Mouse (Mus musculus) frontal cortex, postnatal 36 days (tissue): Measurements from ENCODE around the gene Wscd2.
"Not testable (repeated sequence)": the region's sequence is repeated elsewhere in the genome, so short reads cannot be mapped to it uniquely, and the experiment has no call there.

ENCODE experiments used
- DNase-seq, 2 experiments: peaks; one replicate each; pipeline ENCODE4 v3.0.0; 2022; ENCODE audit warnings: low spot score in 2 of 2

The Wscd2 gene

DNA sequence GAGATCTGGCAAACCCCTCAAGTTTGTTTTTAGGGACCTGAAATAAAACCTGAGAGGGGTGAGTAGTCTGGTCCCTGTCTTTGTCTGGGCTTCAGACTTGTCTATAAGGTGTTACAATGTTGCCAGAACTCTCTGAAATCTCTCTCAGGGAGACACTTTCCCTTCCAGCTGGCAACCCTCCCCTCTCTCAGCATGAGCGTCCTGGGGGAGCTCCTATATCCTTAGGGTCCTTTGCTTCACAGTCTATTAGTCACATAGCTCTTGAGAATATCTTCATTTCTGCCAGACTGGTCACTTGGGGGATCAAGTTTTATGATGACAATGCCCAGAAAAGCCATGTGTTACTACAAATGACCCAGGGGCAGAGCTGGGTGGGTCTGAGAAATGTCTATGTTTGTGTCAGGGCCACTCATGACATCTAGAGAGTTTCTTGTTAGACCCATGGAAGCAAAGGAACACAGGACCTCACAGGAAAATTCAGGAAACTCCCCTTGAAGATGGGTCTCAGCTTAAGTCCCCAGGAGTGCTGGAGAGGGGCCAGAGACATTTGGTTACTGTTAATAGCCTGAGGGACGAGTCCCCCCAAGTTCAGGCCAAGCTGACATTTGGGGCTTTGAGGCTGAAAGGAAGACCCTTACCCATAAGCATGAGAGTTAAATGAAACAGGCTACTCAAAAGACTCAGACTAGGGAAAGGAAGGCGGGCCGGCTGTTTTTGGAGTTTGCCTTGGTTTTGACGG lies 93.5 kb downstream of the Wscd2 start:
- DNase-seq: no peak

DNA sequence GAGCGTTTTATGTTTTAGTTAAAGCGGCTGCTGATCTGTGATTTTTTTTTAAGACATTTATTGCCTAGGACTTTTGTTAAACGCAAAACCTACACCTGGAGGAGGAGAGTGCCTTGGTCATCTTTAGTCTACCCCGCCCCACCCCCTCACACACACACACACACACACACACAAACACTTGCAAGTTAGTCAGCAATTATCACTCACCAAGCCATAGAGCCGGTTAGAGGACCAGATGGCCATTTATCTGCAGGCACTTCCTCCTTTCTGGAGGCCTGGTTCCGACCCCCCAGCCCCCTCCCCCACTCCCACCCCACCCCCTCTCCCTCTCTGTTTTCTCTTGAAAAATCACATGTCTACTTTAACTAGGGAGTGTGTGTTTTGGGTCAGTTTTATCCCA lies 94.3 kb downstream of the Wscd2 start:
- no peak for DNase-seq

DNA sequence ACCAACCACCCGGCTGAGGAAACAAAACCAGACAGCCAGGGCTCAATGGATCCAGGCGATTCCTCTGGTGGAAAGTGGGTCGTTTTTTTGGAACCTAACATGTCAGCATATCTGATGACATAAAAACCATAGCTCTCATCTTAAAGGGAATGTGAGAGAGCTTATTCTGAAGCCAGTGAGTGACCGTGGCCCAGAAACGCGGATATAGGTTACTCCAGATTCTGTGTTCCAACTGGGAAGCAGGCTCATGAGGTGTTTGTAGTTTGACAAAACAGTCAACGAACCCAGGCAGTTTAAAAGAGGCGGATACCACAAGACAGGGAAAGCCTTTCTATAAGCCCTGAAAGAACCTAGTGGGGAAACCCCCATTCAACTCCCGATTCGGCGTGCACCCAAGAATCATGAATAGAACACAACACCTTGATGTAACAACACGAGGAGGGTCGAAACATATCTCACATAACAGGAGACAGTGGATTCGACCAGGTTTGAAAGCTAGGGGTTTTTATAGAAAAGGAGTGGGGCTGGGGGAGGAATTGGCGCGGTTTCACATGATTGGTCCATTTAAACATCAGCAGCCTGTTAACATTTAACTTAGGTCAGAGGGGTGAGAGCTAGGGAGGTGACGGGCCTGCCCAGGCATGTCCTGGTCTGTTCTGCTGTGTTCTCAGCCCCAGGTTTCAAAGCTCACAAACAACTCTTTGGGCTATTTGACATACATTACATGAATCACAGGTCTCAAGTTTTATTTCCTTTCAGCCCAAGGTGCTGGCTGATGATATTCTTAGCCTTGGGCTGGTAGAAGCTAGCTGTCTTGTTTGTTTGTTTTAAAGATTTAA lies 95.7 kb downstream of the Wscd2 start:
- DNase-seq: not testable (repeated sequence)

DNA sequence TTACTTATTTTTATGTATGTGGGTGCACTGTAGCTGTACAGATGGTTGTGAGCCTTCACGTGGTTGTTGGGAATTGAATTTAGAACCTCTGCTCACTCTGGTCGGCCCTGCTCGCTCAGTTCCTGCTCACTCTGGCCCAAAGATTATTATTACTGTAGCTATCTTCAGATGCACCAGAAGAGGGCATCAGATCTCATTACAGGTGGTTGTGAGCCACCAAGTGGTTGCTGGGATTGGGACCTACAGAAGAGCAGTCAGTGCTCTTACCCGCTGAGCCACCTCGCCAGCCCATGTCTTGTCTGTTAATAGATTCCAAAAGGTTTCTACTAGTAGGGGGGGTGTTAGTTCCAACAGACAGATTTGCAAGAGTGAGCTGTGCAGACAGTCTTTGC lies 96.3 kb downstream of the Wscd2 start:
- DNase-seq: not testable (repeated sequence)

DNA sequence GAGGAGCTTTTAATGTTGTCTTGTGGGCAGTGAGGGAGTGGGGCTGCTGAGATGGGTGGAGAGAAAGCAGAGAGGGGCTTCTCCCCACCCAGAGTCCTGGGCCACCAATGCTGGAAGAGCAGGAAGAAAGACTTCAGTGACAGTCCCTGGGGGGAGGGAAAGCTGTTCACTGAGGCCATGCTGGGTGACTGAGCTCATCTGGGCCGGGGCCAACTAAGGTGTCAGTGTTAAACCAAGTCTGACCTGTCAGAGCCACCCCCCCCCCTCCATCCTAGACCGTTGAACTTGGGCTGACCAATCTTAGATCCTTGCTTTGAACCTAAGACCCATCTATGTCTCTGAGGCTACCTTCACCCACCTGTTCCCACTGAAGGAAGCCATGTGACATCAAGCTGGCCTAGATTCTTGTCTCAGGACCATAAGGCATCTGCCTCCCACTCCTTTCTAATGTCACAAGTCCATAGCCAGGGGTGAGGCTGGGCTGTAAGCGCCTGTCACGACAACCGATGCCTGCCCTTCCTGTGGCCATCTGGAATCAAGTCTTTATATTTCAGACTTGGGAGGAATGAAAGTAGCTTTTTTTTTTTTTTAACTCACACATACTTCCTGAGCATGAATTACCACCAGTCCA lies 100.0 kb downstream of the Wscd2 start:
- DNase-seq: no peak

DNA sequence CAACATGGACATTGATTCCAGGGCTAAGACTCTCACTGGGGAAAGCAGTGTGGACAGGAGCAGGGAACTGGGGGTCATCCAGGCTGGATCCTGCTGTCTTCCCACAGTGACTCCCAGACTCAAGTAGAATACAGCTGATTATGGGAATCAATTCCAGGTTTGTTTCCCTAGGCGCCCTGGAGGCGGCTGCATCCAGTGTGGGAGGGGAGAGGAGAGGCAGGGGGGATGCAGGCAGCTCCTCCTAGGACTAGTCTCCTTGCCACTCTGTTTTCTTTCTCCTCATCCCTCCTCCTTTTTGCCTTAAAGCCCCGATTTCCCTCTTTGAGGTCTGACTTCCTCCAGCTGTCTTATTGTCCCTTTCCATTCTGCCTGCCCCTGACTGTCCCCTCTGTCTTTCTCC lies 101.0 kb downstream of the Wscd2 start:
- DNase-seq: no peak

DNA sequence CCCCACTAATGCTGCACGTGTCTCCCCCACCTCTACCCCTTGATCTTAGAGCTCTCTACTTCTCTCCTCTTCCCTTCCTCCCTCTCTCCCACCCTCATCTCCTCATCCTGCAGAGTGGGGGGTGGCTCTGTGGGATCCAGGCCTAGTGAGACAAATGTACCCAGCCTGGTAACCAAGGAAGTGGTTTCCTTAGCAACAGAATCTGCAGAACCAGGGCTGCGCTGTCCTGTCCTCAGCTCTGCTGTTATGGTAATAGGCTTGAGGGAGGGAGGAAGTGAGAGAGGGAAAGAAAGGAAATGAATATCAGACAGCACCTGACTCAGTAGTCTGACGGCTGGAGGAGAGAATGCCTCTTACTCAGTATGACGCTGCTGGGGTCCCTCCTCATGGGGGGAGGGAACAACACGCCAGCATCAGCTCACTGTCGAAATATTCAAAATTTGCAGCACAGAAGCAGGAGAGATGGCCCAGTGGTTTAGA lies 101.7 kb downstream of the Wscd2 start:
- peak; percentile 85 to 87 for DNase-seq

DNA sequence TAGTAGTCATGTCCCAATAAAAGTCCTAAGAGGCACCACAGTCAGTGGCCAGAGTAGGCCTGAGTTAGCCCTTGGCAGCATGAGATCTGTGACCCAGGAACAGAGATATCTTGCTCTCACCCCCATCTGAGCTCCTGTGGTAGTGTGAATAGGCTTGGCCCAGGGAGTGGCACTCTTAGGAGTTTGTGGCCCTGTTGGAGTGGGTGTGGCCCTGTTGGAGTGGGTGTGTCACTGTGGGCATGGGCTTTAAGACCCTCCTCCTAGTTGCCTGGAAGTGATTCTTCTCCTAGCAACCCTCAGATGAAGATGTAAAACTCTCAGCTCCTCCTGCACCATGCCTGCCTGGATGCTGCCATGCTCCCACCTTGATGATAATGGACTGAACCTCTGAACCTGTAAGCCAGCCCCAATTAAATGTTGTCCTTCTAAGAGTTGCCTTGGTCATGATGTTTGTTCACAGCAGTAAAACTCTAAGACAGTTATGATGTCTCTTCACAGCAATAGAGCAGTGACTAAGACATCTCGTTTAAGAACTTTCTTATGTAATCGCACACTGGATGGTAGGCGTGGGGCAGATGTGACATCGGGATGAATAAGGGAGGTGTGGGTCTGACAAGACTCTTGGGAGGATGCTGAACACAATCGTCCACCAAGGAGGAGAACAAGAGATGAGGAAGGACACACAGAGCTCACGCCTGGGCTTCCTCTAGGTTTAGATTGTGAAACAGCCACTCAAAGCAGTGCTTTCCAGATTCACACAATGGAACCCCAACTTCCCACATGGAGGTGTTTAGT lies 104.0 kb downstream of the Wscd2 start:
- DNase-seq: peak in 1 of 2 experiments; percentile 81

DNA sequence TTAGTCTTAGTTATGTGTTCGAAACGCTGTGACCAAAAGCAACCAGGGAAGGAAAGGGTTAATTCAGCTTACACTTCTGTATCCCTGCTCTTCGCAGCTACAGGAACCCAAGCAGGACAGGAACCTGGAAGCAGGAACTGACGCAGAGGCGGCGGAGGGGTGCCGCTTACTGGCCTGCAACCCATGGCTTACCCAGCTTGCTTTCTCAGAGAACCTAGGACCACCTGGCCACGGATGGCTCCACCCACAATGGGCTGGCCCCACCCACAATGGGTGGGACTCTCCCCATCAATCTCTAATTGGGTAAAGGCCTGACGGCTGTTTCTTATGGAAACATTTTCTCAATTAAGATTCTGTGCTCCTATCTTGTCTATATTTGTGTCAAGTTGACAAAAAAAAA lies 106.1 kb downstream of the Wscd2 start:
- DNase-seq: no peak

DNA sequence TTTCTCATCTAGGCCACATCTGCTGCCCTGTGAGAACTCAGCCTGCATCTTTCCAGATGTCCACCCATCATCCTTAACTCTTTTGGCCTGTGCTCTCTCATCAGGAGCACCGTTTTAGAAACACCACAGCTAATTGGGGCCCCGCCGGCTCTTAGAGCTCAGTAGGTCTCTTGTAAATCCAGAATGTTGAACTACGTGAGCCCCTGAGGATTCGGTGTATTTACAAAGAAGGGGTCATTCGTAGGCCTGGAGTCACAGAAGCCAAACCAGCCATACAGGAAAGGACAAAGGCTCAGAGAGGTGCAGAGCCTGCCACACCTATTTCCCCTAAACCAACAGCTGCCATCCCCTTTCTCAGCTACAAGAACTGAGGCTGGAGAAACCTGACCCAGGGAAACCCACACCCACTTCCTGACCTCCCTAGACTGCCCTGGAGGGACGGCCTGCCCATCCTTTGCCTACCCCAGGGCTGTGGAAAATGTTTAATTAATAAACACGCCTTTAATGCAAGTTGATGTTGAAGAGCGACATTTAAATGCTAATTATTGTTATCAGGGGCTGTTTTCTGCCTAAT lies 106.7 kb downstream of the Wscd2 start:
- DNase-seq: no peak

DNA sequence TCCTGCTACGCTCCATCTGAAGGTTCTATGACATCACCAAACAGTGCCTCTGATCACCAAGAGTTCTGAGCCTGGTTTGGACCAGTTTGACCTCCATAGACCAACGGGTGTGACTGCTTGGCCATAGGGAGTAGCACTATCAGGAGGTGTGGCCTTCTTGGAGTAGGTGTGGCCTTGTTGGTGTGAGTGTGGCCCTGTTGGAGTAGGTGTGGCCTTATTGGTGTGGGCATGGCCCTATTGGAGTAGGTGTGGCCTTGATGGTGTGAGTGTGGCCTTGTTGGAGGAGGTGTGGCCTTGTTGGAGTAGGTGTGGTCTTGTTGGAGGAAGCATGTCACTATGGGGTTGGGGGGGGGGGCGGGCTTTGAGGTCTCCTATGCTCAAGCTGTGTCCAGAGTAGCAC lies 110.0 kb downstream of the Wscd2 start:
- DNase-seq: no peak

DNA sequence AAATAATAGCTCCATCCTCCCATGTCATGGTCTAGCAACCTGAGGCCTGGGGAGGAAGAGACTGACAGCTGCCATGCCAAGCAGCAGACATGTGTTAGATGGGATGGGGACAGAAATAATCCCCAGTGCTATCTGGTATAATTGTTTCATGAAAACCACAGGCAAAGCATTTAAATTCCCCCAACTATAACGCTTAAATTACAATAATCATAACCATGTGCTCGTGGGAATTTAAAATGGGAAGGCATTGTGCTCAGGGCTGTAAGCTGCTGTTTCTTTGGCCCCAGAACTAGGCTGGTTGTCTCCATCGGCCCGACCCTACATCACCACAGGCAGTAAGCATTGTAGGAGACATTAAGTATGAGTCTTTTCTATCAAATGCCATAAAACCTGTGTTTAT lies 110.7 kb downstream of the Wscd2 start:
- DNase-seq: no peak

DNA sequence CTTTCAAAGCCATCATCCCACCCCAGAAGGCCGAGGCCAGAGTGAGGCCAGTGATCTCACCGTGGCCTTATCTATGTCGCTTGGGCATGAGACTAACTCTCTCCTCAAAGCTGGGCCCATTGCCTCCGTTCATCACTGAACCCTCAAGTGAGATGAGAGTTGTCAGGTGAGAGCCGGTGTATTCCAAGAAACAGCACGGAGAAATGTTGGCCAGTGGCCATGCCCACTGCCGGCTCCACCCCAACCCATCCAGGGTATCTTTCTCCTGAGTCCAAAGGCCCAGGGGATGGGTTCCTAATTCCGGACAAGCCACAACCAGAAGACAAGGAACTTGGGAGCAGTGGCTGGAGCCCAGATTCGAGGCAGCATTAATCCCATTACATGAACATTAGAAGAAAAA lies 113.3 kb downstream of the Wscd2 start:
- no peak for DNase-seq

DNA sequence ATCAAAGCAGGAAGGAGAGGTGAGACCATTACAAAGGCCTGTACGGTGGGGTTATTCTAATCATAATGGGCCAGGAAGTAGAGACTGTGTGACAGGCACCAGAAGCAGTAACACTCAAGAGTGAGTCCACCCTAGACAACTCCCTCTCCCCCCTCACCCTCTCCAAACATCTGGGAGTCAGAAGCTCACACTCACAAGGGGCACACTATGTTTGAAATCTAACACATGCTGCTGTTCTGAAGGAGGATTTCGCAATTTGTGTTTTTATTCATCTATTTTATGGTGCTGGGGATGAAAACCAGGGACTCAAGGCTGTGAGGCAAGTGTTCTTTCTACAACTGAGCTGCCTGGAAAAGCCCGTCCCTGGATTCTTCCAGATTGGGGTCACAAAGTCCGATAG lies 114.6 kb downstream of the Wscd2 start:
- DNase-seq: no peak

DNA sequence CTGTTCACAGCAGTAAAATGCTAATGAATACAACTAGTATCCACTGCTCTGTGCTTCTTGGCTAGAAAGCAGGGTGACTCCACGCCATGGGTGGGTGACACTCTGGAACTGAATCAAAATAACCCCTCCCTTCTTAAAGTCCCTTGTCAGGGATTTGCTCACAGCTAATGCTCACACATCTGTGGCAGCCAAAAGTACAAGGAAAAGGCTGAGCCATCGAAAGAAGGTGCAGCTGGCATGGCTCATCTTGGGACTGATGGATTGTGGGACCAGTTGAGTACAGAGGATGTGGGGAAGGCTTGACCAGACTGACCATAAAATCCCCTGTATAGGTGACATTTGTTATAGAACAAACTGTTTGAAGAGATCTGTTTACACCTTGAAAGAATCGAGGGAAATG lies 116.0 kb downstream of the Wscd2 start:
- no peak for DNase-seq

DNA sequence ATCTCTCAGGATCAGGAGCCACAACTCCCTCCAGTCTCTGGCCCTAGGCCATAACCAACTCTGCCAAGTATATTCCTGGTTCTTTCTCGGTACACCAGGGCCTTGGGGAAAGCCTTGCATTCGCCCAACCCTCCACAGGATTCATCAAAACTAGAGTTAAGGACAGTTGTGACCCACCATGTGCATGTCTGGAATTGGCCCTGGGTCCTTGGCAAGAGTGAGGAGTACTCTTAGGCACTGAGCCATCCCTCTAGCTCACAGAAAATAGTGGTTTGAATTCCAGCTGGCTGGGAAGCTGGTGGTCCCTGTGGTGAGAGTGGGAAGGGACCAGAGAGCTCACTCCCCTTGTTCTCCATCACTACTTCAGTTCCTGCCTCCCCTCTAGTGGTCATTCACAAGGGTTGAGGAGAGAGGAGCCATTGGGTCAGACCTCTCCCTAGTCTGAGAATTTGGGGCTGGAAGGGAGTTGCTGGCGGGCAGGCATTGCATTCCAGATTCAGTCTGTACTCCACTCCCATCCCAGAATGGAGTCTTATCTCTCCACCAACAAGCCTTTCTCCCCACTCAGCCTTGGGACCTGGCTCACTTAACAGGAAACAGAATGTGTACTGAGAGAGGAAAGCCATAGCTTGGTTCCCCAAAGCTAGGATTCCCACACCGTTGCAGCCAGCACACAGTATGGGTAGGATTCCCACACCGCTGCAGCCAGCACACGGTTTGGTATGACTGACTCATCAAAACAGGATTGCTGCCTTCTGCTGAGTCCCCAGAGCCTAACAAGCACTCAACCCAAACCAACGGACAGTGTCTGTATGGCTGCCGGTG lies 117.0 kb downstream of the Wscd2 start:
- no peak for DNase-seq

DNA sequence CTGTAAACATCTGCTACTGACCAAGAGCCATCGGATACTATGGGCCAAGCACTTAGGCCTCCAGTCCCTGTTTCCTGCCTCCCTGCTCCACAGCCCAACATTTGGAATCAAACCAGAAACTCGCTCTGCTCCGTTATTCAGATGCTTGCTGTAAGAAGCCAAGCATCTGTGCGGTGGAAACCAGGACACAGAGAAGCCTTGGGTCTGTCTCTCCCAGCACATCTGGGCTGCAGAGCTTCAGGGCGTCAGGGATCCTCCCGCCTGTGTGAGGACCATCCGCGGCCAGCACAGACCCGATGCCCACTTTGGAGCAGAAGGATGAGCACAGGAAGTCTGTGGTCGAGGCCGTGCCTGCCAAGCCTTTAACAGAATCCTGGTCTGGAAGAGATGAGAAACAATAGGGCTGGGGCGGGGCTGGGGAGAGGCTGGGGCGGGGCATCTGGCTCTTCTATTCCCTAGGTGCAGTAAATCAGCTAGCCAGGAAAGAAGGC lies 117.9 kb downstream of the Wscd2 start:
- no peak for DNase-seq

DNA sequence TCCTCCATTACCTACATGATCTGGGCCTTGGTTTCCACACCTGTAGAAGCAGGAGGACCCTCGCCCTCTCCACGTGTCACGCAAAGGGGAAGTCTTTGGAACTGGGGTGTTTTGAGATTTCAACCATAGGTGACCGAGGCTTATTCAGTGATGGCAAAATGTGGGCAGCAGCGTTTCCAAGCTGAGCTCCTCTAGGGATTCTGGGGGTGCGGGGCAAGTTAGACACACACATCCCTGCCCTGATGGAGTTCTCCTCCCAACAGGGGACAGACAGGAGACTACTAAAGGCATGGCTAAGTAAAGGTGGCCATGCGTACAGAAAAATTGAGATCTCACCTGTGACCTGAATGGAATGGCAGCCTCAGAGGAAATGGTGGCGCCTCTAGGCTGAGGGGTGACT lies 118.4 kb downstream of the Wscd2 start:
- no peak for DNase-seq

DNA sequence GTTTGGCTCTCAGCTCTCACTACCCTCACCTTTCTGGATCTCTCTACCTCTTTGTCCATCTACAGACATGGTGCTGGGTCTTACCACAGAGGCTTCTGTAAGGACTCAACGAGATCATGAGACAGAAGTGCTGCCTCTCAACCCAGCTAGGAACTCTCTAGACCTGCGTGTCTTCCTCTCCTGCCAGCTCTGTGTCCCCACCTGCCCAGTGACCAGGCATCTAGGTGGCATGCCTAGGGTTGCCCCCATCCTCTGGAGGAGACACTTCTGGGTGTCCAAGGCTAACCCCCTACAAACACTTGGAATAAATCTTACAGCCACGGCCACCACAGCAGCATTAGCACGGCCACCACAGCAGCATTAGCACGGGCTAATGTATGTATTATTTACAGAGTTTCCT lies 119.8 kb downstream of the Wscd2 start:
- DNase-seq: no peak

DNA sequence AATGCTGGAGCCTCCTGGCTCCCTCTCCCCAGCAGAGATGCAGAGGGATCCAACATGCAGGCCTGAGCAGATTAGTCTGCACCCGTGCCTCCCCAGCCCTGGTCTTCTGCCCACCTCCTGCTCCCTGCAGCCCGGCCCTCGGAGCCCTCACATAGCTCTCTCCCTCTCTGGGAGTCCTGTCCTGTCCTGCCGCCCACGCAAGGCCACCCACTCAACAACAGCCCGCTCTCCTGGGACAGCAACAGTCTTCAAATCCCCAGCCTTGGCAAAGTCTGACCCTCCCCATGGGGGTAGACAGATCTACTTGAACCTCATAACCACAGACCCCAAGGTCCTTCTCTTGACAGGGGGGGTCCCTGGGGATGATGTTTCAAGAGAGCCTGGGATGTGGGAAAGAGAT lies 120.4 kb downstream of the Wscd2 start:
- DNase-seq: no peak
